Mouse (Mus musculus) right cerebral cortex, postnatal 4 days (tissue): ENCODE measurements at regions not wholly inside any gene's neighbourhood (a gene's known extent, or its start where the extent isn't known, plus 50 kb on each side); places are given as distances from the start of the nearest gene placed in this dataset.

Experiments used
- DNase-seq: peaks from one replicate; pipeline ENCODE4 v3.0.0-alpha.2; 2022

DNA sequence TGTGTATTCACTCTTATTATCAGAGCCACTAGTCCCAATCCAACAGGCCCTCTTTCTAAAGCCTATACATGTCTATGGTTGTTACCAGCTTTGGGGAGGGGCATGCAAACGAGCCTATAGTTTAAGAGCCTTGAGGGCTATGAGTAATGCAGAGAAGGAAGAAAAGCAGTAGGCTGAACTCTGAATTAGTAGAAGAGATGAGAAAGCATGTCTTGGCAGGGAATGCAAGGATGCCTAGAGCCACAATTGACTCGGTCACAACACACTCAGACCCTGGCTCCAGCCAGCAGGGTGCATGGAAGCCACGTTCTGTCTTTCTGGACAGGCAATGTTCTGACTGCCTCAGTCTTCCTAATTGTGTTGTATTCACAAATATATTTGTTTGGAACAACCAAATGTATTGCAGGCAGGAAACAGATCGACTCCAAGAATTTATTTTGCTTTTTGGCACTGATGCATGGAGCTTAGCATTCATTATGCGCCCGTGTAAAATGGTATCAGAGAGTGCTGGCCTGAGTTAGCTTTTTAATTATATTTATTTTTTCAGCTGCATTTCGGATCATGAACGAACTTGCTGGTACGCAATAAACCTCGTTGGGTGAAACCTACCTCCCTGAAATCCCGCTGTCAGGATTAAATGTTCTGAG, 110.2 kb downstream of the Rybp start:
- no peak for DNase-seq

DNA sequence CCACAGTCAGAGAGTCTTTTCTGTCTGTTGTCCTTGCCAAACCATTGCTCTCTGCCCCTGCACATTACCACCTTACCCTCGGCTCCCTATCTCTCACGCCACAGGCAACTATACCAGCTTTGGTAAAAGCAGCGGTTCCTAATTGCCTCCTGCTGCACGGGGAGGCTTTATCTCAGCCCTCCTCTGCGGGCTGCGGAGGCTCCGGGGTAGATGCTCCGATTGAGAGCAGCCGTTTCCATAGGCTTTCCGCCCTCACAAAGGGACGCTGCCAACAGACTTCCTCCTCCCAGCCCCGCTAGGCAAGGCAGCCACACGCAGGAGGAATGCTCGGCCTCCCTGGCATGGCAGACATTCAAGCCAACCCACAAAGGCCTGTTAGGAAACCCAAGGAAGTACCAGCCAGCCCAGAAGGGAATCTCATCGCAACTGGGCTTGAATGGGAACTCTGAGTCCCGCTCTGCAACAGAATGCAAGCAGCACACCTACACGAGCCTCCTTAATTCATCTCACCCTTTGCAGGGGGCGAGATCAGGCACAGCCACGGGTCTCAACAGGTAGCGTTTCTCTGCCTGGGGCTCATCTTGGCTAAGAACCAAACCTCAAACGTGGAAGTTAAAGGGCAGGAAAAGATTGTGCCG, 116.5 kb downstream of the Rybp start:
- DNase-seq = peak; percentile 50

DNA sequence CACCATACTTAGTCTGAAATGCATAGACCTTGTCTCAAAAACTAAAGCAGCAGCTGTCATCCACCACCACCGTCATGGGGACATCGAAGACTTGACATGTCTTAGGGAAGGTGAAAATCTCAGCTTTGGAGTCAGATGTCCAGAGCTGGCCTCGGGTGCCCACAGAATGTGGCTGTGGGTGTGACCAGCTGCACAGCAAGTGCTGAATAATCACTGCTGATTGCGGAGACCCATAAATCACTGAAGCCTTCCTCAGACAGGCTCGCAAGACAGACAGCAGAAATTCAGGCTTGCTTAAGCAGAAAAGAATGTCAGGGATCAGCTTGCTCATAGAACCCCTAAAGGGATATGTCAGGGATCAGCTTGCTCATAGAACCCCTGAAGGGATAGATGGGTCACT, 120.0 kb downstream of the Rybp start:
- DNase-seq = no peak

DNA sequence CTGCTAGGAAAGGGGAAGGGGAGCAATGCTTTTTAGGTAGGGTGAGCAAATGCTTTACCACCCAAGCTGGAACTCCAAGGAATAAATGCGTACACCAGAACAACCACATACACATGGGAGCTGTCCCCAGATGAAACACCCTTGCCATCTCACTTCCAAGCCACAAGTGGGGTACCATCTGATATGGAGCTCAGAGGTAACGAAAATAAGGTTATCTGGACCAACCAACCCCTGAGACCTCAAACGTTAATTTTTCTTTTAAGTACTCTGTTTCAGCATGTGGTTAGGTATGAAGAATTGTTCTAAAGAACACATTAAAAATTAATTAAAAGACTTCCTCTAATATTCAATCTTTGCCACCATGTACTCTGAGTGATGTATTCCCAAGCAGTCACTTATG, 121.5 kb downstream of the Rybp start:
- no peak for DNase-seq

DNA sequence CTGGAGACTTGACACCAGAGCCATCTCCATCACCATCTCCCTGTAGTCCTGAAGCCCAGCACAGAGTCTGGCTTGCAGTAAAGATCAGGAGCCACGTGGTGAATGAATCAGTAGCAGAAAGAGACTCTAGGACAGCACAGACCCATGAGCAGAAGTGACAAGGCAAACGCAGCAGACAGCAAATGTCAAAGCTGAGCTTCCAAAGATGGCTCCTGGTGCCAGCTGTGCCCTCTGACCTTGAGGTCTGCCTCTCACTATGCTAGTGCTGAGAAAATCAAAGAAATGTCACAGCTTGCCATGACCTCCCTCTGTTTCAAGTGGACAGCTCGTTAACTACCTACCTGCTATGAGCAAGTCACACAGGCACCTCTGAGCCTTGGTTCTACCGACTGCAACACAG, 123.1 kb downstream of the Rybp start:
- no peak for DNase-seq

DNA sequence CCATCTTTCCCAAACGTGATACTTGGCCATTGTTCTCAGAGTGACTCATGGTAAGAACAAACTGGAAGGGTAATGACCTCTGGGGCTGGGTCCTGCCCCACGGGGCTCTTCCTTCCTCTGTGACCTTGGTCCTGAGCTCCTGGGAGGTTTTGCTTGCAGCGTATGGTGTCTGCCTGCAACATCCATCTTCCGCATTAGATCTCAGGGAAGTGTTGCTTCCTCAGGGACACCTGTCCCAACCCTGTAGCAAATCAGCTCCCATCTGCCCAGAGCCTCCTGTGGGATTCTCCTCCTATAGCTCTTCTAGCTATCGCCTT, 123.5 kb downstream of the Rybp start:
- no peak for DNase-seq

DNA sequence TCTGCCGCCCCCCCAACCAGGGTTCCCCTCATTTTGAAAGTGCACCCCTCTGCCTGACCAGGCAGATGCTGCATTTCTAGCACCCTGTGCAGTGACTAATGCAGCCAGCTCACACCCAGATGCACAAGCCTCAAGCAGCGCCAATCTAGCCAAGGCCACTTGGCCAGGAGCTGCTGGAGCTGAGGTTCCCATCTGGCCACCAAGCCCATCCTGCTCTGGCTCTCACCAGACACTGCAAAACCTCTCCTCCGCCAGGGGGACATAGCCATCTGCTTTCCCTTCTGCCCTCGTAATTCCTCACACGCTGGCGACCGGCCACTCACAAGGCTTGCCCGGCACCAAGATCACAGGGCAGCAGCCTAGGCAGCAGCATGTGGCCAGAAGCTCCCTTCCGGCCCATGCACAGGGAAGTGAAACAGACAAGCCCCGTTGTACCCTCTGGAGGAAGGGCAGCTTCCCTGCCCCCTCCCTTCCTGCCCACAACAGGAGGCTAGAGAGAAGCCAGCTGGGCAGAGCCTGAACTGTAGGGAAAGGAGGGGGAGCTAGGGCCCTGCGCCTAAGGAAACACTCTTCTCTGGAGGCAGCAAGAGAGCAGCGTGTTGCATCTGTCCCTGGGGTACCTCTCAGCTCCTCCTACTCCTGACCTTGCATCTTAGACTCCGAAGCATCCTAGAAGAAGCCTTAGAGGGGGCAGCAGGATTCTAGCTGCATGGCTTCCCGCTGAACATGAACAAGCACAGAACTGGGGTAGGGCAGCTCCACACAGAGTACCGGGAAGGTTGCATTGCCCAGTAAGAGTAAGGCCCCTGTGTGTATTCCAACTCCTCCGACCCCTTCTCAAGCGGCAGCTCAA, 124.1 kb downstream of the Rybp start:
- peak; percentile 74 for DNase-seq

DNA sequence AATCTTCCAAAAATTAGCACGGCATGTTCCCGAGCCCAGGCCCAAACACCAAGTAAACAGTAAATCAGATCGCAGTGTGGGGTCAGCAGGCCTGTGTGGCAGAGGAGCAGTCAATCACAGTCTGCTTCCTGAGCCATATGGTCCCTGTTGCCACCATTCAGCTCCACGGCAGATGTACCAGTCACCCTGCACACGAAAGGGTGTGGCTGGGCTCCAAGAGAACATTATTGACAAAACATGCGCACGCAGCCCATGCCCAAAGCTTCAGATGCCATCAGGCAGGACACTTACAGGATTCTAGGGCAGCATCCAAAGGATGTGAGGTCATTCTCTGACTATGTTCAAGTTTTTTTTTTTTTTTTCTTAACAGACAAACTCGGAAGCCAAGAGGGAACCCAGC, 126.6 kb downstream of the Rybp start:
- DNase-seq = no peak

DNA sequence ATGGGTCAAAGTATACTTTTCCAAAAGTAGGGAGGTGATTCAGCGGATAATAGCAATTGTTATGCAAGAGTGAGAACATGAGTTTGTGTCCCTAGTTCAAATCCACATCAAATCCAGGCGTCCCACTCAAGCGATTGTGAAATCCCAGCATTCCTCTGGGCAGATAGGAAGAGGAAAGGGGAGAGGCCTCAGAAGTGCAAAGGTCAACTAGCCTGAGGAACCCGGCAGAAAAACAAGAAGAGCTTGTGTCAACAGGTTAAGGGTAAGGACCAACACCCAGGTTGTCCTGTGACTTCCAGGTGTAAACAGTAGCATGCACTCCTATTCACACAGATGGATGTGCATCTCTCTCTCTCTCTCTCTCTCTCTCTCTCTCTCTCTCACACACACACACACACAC, 127.5 kb downstream of the Rybp start:
- DNase-seq = no peak

DNA sequence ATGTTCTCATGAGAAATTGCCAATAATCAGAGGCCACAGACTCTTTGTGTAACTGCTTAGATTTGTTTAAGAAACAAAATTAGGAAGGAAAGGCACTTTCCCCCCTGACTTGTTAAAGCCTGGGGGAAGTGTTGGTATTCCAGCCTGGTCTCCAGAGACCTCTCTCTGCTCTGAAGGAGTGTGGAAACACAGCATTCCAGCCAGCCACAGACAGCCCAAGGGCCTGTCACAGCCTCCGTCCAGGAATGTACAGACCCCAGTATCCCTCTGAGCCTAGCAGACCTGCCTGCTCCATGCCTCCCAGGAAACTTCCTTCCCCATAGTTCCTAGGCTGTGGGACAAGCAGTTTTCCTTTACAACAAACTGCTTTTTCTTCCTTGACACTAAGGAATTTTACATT, 128.0 kb downstream of the Rybp start:
- DNase-seq = no peak

DNA sequence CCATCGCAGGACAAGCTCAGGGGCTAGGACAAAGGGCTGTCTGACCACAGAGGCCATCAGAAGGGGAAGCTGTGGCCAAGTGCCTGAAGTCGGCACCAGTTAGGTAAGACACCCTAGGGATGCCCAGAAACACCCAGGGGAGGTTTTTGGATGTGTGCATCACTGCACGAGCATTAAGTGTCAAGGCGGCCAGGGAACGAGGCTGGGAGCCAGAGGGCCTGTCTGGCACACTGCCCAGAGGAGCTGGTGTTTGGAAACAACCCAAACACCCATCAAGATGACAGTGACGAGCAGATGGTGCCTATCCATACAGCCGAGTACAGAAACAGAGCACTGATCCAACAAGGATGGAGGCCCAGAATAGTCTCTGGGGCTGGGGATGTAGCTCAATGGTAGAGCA, 130.0 kb downstream of the Rybp start:
- DNase-seq = peak; percentile 50

DNA sequence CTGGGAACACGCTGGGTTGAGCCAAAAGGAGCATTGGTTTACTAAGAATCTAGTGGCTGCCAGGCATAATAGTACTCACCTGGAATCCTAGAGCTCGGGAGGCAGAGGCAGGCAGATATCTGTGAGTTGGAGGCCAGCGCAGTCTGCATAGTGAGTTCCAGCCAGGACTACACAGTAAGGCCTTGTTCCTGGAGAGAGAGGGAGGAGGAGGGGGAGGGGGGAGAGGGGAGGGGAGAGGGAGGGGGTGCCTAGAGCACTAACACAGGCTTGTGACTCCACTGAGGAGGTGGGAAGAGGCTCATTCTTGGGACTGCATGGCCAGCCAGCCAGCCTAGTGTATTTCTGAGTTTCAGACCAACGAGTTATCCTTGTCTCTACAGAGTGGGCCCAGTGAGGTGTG, 131.1 kb downstream of the Rybp start:
- no peak for DNase-seq

DNA sequence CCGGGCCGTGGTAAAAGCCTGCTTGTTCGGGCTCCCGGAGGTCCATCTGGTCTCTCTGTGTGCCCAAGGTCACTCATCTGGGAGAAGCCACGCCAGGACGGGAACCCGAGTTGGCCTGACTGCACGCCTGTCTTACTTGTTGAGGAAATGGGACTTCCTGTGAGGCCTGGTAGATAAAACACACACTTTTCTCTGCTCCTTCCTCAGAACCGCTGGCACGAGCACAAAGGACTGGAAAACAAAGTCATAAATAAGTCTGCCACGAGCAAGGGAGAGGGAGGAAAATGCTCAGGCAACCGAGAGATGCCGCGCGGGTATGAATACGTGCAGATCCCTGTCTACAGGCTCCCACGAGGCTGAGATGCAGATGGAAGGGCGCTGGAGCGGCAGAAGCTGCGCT, 131.6 kb downstream of the Rybp start:
- DNase-seq = peak; percentile 14

DNA sequence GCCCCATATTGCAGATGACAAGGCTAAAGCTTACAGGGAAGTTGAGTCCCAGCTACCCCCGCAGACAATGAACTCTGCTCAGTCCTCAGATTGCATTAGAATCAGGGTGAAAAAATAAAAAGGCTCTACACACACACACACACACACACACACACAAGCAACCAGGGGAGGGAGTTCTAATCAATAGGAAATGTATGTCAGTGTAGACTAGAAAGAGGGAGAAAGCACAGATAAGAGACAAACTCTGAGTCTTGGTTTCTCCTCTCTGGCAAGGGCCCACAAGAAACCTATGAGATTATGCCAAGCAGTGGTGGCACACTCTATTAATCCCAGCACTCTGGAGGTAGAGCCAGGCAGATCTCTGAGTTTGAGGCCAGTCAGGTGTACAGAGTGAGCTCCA, 135.8 kb downstream of the Rybp start:
- DNase-seq = no peak

DNA sequence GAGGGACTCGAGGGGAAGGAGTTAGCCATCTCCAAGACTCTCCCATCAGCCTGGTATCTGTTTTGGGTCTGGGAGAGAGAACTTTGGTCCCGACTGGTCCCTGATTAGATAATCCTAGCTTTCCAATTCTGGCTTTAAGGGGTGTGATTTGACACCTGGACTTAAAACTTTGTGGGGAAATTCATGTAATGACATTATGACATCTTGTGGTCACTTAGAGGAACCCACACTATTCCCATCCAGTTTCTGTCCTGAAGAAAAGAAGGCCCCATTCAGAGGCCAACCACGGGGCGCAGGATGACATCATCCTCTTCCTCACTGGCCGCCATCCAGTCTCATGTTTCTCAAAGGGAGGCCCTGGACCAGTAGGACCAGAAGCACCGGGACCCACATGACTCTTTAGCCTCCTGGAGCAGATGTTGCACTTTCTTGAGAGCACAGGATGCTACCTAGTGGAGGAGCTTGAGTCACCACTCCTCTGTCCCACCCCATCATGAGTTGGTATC, 136.5 kb downstream of the Rybp start:
- no peak for DNase-seq

DNA sequence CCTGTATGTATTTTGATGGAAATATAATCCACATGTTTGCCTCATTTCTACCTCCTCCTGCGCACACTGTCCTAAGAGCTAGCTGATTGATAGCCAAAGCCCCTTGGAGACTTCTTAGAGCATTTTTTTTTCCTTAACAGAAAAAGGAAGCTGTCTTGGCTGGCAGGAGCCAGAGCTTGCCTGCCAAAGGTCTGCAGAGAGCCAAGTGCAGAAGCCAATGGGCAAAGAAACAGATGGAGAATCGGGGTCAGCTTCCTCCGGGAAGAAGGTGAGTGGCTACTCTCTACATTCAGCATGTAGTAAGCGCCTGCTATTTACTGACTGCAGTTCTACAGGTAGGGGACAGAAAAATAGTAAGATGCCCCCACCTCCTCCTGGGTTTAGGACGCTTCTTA, 137.8 kb downstream of the Rybp start:
- DNase-seq = no peak

DNA sequence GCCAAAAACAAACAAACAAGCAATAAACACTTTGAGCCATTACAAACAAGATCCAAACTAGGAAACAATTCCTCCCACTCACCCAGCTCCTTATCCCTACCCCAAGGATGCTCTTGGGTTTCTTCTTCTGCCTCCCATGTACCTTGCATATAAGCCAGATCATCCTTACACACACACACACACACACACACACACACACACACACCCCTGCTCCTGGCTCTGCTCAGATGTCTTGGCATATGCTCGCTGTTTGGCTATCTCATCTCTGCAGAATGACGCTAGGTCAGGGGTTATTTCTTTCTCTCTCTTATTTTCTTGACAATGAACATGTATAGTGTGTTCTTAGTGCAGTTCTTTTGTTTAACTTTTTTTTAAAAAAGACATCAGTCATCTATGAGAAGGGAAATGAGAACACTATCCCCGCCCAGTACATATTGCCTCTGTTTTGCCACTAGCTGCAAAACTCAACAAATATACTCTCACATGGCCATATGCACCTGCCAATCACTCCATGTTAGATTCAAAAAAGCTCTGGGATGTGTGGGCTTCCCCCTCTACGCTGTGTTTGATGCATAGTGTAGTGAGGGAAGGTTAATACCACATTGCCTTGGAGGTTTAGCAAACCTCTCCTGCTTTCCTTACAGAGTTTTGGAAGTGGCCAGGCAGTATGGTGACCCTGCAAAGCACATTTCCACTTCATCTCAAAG, 138.4 kb downstream of the Rybp start:
- no peak for DNase-seq

DNA sequence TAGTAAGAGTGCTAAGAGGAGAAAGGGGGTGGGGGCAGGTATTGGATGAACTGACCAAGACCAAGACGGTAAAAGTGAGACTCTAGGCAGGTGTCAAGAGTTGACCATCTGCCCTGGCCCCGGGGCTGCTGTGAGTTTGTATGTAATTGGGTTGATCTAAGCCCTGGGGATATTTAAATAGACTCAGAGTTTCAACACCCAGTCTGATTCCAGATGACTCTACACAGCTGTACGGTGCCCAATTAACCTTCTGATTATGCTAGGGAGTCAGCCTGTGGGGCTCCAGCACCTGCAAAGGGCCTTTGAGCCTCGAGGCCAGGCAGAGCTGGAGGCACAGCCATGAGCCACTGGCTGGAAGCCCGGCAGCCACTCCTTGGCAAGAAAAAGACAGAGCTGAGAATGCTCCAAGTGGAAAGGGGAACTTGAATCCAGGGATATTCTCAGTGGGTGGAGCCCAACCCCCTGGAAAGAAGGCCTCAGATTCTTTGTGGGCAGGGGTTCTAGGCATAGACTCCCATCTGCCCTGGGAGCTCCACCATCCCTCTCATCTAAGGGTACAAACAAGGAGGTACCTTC, 140.8 kb downstream of the Rybp start:
- peak; percentile 23 for DNase-seq

DNA sequence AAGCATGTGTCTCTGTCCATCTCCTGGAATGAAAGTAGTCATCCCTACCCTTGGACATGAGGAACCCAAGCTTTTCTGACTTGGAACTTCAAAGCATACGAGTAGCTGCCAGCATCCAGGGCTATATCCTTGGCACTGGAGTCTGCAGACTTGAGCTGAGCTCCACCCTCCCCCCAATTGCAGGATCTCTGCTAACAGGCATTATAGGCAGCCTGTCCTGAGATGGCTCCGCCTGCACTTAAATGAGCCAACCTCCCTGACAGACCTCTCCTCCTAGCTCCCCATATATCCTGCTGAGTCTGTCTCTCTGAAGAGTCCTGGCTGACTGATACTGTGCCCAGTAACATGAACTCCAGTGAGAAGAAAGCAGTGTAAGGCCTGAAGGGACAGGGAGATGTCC, 141.4 kb downstream of the Rybp start:
- no peak for DNase-seq

DNA sequence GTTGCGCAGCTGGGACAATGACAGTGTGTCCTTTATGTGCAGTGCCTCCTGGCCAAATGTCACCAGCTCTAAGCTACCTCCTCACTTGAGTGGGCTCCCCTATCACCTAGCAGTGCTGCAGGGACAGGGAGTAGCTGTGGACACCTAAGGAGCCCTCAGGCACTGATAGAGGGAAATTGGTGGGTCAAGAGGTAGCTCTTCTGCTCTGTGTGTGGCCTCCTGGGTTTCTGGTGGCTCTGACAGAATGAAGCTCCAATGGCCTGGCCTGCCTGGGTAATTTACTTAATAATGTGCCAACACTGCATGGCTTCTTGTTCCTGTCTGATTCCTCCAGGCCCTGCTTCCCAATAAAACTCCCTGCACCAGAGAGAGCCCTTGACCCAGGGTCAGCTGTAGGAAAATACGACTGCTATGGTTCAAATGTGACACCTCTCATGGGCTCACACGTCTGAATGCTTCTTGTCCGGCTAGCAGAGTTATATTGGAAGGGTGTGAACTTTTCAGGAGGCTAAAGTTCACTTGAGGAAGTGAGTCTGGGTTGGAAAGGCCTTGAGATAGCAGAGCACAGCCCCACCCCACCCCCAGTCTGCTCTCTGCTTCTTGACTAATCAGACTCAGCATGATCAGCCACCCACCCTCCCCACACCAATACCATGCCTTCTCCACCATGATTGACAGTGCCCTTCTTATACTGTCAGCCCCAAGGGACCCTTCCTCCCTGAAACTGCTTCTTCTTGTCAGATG, 142.6 kb downstream of the Rybp start:
- DNase-seq = no peak

DNA sequence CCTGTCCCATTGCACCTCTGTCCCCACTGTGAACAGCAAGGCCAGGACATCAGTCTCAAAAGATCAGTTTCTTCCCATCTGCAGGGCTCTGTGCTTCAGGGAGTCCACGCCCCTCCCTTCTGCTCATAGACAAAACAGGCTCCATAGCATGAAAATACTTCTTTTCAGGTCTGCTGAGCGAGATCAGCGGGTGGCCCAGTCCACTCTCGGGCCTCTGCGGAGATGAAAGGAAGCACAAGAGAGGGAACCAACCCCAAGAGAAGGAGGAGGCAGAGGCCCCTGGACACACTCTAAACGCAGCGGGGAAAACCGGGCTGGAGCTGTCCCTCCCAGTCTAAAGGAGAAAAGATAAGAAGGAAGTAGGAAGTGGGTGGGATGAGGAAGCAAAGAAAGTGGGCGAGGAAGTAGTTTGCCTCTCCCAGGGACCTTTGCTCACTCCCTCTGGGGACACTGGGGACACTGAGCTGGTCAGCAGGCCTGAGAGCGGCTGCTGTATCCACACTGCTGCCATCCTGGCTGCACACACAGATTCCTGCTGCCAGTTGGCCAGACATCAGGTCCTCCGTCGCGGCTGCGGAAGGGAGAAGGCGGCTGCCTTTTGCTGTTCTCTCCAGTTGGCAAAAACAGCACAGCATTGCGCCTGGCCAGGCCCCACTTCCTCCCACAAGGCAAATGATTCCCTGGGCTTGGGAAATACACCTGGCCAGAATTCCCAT, 143.5 kb downstream of the Rybp start:
- DNase-seq = peak; percentile 69

DNA sequence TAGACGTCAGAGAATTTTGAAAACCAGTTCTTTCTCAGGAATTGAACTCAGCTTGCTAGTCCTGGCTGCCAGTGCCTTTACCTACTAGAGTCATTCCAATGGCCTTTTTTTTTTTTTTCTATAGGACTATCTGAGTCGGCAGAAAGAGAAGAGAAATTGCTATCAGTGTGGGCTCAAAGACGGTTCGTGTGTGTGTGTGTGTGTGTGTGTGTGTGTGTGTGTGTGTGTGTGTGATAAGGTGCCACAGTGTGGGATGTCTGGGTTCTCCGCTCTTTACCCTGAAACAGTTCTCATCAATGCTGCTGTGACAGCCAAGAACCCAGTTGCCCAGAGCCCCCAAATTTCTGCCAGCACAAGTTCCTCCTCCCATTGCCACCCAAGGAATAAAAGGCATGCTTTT, 146.1 kb downstream of the Rybp start:
- DNase-seq = no peak
